12 mouse cellular contexts compared by ENCODE assay signal in genomic region chr8:106924904-106925349, GRCm38 (mm10). TPM values are rescaled to one million over a fixed set of nuclear protein-coding genes. Genes with fewer than 3 reads are reported as not detected.
DNase-seq lines count a peak whose midpoint lies in the region; ATAC-seq lines count a peak whose summit lies in the region.
"Had no signal": no experiment of that assay in that cellular context is flagged by ENCODE, and none has a peak within 500 bp of the region (broad histone marks: within the 10 kb centered on the region; RNA-seq: fewer than 3 reads in every experiment).

No protein-coding gene starts in this region.

- no peak overlapping the region for H3K27ac ChIP-seq in heart, embryonic 10.5 days
- no peak overlapping the region; the same call in 1 of the 2 replicates for H3K27ac ChIP-seq in heart, embryonic 12.5 days (ENCODE audit: poor library complexity, severe bottlenecking)
- H3K27ac ChIP-seq in heart, embryonic 15.5 days, result peak overlapping the region; percentile 48
- peak overlapping the region; percentile 72 for H3K27ac ChIP-seq in stomach, embryonic 15.5 days
- H3K27ac ChIP-seq: midbrain, embryonic 12.5 days had no signal

- WGBS in heart, embryonic 10.5 days, result 77% methylated on average over 8 of the region's 8 CpGs
- 74% methylated on average over 8 of the region's 8 CpGs for WGBS in heart, embryonic 12.5 days
- WGBS in heart, embryonic 15.5 days, result 57% methylated on average over 8 of the region's 8 CpGs
- 53% methylated on average over 8 of the region's 8 CpGs for WGBS in stomach, embryonic 15.5 days

- H3K4me3 ChIP-seq in heart, embryonic 10.5 days, result no peak overlapping the region
- H3K4me3 ChIP-seq in heart, embryonic 12.5 days, result no peak overlapping the region
- H3K4me3 ChIP-seq in heart, embryonic 15.5 days, result no peak overlapping the region
- H3K4me3 ChIP-seq in stomach, embryonic 15.5 days (replicated peaks), result no peak overlapping the region
- H3K4me3 ChIP-seq: midbrain, embryonic 12.5 days had no signal

- ATAC-seq in heart, embryonic 12.5 days (ENCODE audit: insufficient number of reproducible peaks, low FRiP score), result no peak
- ATAC-seq in heart, embryonic 15.5 days (replicated peaks; ENCODE audit: insufficient number of reproducible peaks, insufficient read depth, low FRiP score, low read depth), result no peak; the same call in 1 of the 2 replicates
- ATAC-seq in stomach, embryonic 15.5 days (ENCODE audit: insufficient read depth, low FRiP score, low read depth), result no peak
- ATAC-seq: inflammation-experienced regulatory T-cells, adult 6 months had no signal

- H3K9ac ChIP-seq in heart, embryonic 12.5 days, result no peak overlapping the region
- H3K9ac ChIP-seq in heart, embryonic 15.5 days, result no peak overlapping the region
- no peak overlapping the region for H3K9ac ChIP-seq in stomach, embryonic 15.5 days
- H3K9ac ChIP-seq: midbrain, embryonic 12.5 days had no signal

- H3K4me2 ChIP-seq in heart, embryonic 12.5 days, result no peak overlapping the region
- no peak overlapping the region for H3K4me2 ChIP-seq in heart, embryonic 15.5 days
- no peak overlapping the region for H3K4me2 ChIP-seq in stomach, embryonic 15.5 days
- H3K4me2 ChIP-seq: midbrain, embryonic 12.5 days had no signal

- DNase-seq in heart, embryonic 10.5 days (ENCODE audit: low spot score), result peak; percentile 46
- peak; percentile 51 to 58 for DNase-seq in right cerebral cortex, postnatal 10 days (ENCODE audit: low spot score in 2 of 2)
- DNase-seq in right cerebral cortex, postnatal 14 days, result no peak
- DNase-seq in adrenal gland, postnatal 4 days (ENCODE audit: low spot score in 2 of 2), result no peak
- DNase-seq in cerebellum, adult 9-11 months, result no peak
- DNase-seq: adrenal gland, postnatal 14 days; thymus, postnatal 4 days had no signal

- no peaks in the 10 kb centered on the region for H3K9me3 ChIP-seq in heart, embryonic 10.5 days
- H3K9me3 ChIP-seq in heart, embryonic 12.5 days (replicated peaks), result no peaks in the 10 kb centered on the region
- no peaks in the 10 kb centered on the region for H3K9me3 ChIP-seq in heart, embryonic 15.5 days (replicated peaks)
- no peaks in the 10 kb centered on the region for H3K9me3 ChIP-seq in stomach, embryonic 15.5 days
- H3K9me3 ChIP-seq: midbrain, embryonic 12.5 days had no signal

- peaks cover 4% of the 10 kb centered on the region; the same call in 1 of the 2 replicates for H3K4me1 ChIP-seq in heart, embryonic 10.5 days
- peaks cover 6% of the 10 kb centered on the region; the same call in 1 of the 2 replicates for H3K4me1 ChIP-seq in heart, embryonic 12.5 days (replicated peaks)
- H3K4me1 ChIP-seq in heart, embryonic 15.5 days (replicated peaks), result 0 out of 2 replicates have a peak, but pooled peaks cover 3% of the 10 kb centered on the region
- peaks cover 6% of the 10 kb centered on the region for H3K4me1 ChIP-seq in stomach, embryonic 15.5 days
- H3K4me1 ChIP-seq: midbrain, embryonic 12.5 days had no signal

- no peaks in the 10 kb centered on the region for H3K27me3 ChIP-seq in heart, embryonic 10.5 days (ENCODE audit: insufficient read depth, poor library complexity, severe bottlenecking)
- no peaks in the 10 kb centered on the region for H3K27me3 ChIP-seq in heart, embryonic 12.5 days (replicated peaks)
- no peaks in the 10 kb centered on the region for H3K27me3 ChIP-seq in heart, embryonic 15.5 days
- H3K27me3 ChIP-seq in stomach, embryonic 15.5 days (replicated peaks), result no peaks in the 10 kb centered on the region
- H3K27me3 ChIP-seq: midbrain, embryonic 12.5 days had no signal

- peaks cover 36% of the 10 kb centered on the region for H3K36me3 ChIP-seq in heart, embryonic 10.5 days
- H3K36me3 ChIP-seq in heart, embryonic 12.5 days, result peaks cover 40% of the 10 kb centered on the region
- peaks cover 29% of the 10 kb centered on the region for H3K36me3 ChIP-seq in heart, embryonic 15.5 days
- H3K36me3 ChIP-seq in stomach, embryonic 15.5 days, result peaks cover 15% of the 10 kb centered on the region; the same call in 1 of the 2 replicates

RNA-seq across cellular contexts. Expression of gene Sntb2, which starts 10.6 kb away (rescaled TPM):
- polyA plus RNA-seq in heart, embryonic 10.5 days (2016; fragmentation: Nextera tagmentation; extraction: Ambion mirVana), result 8.7 and 9.8 TPM in 2 replicates
- 11.5 and 12.2 TPM in 2 replicates for polyA plus RNA-seq in heart, embryonic 12.5 days (2016; fragmentation: Nextera tagmentation; extraction: Ambion mirVana)
- polyA plus RNA-seq in heart, embryonic 15.5 days (2015; fragmentation: Nextera tagmentation; extraction: Ambion mirVana), result 12.6 and 15.8 TPM in 2 replicates
- polyA plus RNA-seq in stomach, embryonic 15.5 days (2015; fragmentation: Nextera tagmentation; extraction: Ambion mirVana), result 15.8 and 17.6 TPM in 2 replicates
- total RNA-seq in adrenal gland, postnatal 4 days (2021), result 10 to 100 TPM; 37.2 to 39.0 TPM

RNA-seq across cellular contexts. Expression of gene Utp4, which starts 31.5 kb away (rescaled TPM):
- polyA plus RNA-seq in heart, embryonic 10.5 days (2016; fragmentation: Nextera tagmentation; extraction: Ambion mirVana), result 61.5 and 79.9 TPM in 2 replicates
- 46.6 and 47.0 TPM in 2 replicates for polyA plus RNA-seq in heart, embryonic 12.5 days (2016; fragmentation: Nextera tagmentation; extraction: Ambion mirVana)
- 36.4 and 43.1 TPM in 2 replicates for polyA plus RNA-seq in heart, embryonic 15.5 days (2015; fragmentation: Nextera tagmentation; extraction: Ambion mirVana)
- polyA plus RNA-seq in stomach, embryonic 15.5 days (2015; fragmentation: Nextera tagmentation; extraction: Ambion mirVana), result 62.6 and 65.7 TPM in 2 replicates
- total RNA-seq in adrenal gland, postnatal 4 days (2021), result 10 to 100 TPM; 45.1 to 47.0 TPM

RNA-seq across cellular contexts. Expression of gene Has3, which starts 54.9 kb away (rescaled TPM):
- 0.25 TPM in 1 of 2 replicates, not detected in the other for polyA plus RNA-seq in heart, embryonic 10.5 days (2016; fragmentation: Nextera tagmentation; extraction: Ambion mirVana)
- polyA plus RNA-seq in heart, embryonic 12.5 days (2016; fragmentation: Nextera tagmentation; extraction: Ambion mirVana), result 0.11 and 0.14 TPM in 2 replicates
- polyA plus RNA-seq in heart, embryonic 15.5 days (2015; fragmentation: Nextera tagmentation; extraction: Ambion mirVana), result 0.14 and 0.27 TPM in 2 replicates
- polyA plus RNA-seq in stomach, embryonic 15.5 days (2015; fragmentation: Nextera tagmentation; extraction: Ambion mirVana), result 0.23 and 0.62 TPM in 2 replicates
- 1 to 10 TPM; 1.1 to 1.3 TPM for total RNA-seq in adrenal gland, postnatal 4 days (2021)

Comparison
In these comparisons a context has a peak if more than half of its experiments do, and no peak if none do; other contexts are left out.
1. DNase-seq: peak in heart, embryonic 10.5 days (single experiment) and right cerebral cortex, postnatal 10 days (2 of 2); none in right cerebral cortex, postnatal 14 days (single experiment), adrenal gland, postnatal 4 days (0 of 2) and cerebellum, adult 9-11 months (single experiment).
2. H3K27ac ChIP-seq: peak in heart, embryonic 15.5 days (single experiment) and stomach, embryonic 15.5 days (single experiment); none in heart, embryonic 10.5 days (single experiment) and heart, embryonic 12.5 days (single experiment).